Mouse (Mus musculus): ENCODE measurements around the gene Tbx1.

Tbx1 gene

DNA sequence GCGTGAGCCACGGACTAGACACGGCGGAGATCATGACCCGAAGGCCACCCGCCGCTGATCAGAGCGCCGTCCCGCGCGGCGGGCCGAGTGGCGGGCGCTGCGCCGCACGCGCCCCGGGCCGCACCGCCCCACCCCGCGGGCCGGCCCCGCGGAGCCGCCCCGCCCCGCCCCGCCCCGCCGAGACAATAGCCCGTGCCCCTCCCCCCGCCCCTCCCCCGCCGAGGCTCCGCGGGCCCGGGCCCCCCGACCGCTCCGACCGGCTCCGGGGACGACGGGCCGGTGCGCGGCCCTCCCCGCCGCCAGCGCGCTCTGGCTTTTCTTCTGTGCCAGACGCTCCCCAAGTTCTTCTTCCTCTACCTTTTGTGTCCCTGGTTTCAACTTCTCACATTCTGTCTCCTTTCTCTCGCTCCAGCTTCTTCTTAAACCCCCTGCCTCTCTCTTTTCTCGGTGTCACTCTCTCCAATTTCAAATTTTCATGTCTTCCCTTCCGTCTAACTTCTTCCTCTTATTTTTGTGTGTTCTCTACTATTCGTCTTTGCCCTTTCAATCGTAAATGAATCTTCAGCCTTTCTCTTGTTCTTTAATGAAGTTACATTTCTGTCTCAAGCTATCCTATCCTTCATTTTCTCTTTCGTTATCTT lies 3.4 kb downstream of the Tbx1 start:
- DNase-seq: no peak

DNA sequence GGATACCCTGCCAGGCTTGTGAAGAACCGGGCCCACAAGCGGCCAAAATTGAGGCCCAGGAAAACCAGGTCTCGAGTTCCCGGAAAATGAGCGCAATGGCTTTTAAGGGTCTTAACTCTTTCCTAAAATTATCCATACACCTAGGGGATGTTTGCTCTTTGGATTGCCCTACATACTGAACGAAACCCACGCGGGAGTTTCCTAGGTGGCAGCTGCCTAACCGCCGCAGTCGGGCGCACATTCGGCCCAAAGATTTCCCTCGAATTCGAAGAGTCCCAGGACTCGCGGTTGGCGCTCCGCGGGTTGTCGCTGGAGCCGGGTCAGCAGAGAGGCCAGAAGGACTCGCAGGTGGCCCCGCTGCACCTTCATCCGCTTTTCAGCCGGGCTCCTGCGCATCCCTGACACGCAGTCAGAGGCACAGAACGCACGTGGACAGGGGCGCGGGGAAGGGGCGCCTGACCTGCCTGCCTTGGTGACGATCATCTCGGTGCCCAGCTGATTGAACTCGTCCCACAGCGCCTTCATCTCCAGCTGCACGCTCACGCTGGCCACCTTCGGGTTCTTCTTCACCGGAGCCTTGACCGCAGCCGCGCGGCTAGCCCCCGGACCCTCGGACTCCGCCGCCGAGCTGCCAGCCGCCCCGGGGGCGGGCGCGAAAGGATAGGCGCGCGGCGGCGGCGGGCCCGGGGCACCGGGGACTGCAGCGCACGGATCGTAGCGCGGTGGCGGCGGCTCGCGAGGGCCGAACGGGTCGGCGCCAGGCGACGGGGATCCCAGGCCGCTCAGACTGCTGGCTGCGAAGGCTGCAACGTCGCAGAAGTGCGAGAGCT lies 4.2 kb downstream of the Tbx1 start:
- no peak for DNase-seq

- DNase-seq: no peak
These were observed 4.8 kb downstream of the Tbx1 start for GRCm38 (mm10) chr16:18585676-18586075.

GRCm38 (mm10) chr16:18584901-18585510 lies 5.5 kb downstream of the Tbx1 start:
- no peak for DNase-seq

DNA sequence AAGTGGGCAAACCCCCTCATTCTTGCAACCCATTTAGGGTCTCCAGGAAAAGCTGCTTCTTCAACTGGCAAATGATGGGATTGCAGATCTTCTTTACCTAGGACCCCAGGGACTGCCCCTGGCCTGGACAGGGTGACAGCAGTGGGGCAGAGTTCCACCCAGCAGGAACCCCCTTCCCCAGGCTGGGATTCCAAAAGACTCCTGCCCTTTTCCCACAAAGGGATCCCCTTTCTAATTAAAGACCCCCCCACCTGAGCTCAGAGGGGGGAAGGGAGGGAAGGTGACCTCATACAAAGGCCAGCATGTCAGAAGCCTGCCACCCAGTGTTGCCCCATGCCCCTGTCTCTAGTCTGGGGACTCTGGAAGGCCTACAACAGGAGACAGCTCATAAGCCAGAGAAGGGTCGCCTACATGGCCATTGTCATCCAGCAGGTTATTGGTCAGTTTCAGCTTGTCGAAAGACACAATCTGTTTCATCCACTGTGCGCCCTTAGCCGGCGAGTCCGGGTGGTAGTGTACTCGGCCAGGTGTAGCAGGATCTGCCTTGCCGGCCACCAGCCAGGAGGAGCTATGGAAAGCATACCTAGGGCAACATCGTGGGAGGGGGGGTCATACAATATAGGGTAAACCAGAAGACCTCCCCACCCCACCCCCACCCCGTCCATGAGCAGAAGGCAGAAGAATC lies 6.7 kb downstream of the Tbx1 start:
- no peak for DNase-seq

GRCm38 (mm10) chr16:18583169-18583568 lies 7.3 kb downstream of the Tbx1 start:
- DNase-seq: no peak

GRCm38 (mm10) chr16:18582426-18583148 lies 7.9 kb downstream of the Tbx1 start:
- no peak for DNase-seq

DNA sequence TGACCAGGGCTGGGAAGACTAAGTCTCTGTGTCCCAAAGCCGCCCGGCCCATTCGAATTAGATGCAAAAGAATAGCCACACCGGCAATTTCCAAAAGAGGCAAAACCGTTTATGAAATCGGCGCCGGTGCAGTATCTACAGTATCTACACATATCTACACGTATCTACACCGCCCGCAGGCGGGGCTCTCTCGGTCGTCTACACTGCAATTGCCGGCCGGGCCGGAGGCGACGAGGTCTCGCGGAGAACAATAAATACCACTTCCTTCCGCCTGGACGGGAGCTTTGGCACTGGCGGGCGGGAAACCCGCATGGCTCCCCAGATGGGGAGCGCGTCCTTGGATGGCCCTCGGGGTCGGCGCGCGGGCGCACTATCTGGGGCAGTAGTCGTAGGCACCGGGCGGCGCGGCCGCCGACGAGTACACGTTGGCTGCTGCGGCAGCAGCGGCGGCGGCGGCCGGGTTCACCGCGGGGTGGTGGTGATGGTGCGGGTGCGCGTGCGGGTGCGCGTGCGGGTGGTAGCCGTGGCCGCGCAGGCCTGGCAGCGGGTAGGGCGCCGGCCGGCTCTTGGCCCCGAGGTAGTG lies 8.8 kb downstream of the Tbx1 start:
- no peak for DNase-seq

- DNase-seq: no peak
These were observed 9.3 kb downstream of the Tbx1 start for GRCm38 (mm10) chr16:18581050-18581622.

DNA sequence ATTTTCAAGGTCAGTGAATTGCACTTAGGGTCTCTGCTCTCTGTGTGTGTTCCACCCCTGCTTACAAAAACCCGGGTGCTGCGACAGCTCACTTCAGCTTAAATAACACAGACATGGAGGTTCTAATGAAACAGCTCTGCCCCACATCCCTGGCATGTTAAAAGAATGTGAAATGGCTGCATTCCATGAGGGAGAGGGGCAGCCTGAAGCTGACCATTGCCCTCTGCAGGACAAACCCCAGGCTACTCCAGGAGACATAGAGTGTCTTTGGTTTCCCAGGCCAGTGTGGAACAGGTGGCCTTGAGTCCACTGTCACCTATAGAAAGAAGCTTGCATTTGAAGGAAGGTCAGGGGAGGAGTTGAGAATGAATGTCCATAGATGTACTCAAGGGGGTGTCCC lies 10.1 kb downstream of the Tbx1 start:
- DNase-seq: no peak

- no peak for DNase-seq
These were observed 12.8 kb downstream of the Tbx1 start for GRCm38 (mm10) chr16:18577599-18578160.

DNA sequence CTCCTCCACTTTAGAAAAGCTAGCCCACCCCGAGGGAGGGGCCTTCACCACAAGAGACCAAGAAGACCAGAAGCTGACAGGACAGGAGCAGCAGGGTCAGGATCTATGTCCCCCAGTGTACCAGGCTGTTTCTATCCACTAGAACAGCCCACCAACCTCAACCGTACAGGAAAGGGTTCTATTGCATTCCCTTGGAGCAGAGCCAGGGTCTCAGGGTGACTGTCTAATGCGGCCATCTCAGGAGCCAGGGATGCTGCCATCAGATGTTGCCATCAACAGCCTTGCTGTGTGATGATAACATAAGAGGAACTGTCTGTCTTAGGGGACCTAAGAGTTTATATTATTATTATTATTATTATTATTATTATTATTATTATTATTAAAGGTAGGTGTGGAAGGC lies 13.4 kb downstream of the Tbx1 start:
- DNase-seq: no peak

DNA sequence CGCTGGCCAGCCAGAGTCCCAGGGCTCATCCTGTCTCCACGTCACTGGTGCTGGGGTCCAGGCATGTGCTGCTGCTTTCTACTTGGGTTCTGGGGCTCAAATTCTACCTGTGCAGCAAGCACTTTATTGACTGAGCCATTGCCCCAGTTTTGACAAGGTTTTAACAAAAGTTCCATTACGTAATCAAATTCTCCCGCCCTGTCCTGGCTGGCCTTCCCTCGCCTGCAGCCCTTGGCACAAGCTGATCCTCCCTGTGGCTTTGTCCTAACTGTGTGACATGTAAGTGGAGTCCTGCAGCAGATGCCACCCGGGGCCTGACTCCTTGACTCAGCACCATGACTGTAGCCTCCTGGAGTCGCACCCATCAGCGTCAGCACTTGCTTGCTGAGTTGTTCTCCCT lies 16.3 kb downstream of the Tbx1 start:
- peak in 1 of 2 experiments; percentile 17 for DNase-seq

- DNase-seq: no peak
These were observed 21.9 kb downstream of the Tbx1 start for GRCm38 (mm10) chr16:18568599-18568998.

- DNase-seq: no peak
These were observed 26.0 kb downstream of the Tbx1 start for GRCm38 (mm10) chr16:18564472-18564871.

DNA sequence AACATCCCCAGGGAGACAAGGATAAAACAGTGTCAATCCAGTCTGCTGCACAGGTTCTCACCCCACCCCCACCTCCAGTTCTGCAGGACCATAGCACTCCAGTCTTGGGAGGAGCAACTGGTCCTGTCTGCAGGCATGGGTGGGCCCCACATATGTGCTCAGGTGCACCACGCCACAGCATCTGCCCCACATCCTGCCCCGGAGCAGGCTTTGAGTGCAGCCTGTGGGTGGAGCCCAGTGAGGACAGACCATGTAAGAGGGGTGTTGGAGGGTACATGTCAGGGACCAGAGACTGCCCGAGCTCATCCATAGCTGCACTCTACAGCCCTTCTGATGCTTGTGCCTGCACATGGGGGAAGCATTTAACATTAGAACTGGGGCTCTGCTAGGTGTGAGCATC lies 34.0 kb downstream of the Tbx1 start:
- DNase-seq: no peak

GRCm38 (mm10) chr16:18555235-18555935 lies 35.1 kb downstream of the Tbx1 start:
- DNase-seq: no peak

DNA sequence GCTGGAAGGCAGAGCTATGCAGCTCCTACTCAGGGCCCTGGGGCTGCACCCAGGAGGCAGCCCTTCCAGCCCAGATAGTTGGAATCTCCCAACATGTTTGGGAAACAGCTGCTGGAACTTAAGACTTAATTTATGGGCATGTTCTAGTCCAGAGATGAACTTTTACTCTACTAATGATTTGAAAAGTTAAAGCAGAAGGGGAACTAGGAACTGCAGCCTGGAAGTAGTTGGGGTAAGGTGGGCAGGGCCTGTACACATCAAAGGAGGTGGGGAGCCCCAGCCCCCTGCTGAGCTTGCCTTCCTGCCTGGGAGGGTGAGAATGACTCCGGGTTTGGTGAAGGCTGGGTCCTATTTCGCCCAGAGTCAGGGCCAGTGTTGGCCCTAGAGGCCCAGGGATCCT lies 35.8 kb downstream of the Tbx1 start:
- DNase-seq: no peak

GRCm38 (mm10) chr16:18552106-18552710 lies 38.3 kb downstream of the Tbx1 start:
- no peak for DNase-seq

DNA sequence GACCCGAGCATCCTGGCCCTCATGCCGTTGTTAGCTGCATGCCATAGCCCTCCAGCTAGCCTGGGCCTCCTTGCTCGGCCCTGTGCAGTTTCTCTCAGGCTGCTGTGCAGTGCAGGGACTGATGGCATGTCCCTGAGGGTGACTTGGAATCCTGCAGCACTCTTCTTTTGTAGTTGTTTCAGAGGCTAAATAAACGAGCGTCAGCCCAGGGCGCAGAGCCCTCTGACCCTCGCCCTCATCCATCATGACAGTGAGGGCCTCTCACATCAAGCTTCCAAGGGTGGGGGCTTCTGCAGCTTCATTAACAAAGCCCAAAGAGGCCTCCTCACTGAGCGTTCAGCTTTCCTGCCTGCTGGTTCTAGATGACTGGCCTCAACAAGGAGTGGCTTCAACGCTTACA lies 38.9 kb downstream of the Tbx1 start:
- no peak for DNase-seq

- DNase-seq: no peak
These were observed 42.6 kb downstream of the Tbx1 start for GRCm38 (mm10) chr16:18547891-18548290.
